Mouse (Mus musculus): ENCODE data around the gene Sap30l. TPM values are rescaled to one million over a fixed set of nuclear protein-coding genes. Genes with fewer than 3 reads are reported as not detected.

Sap30l gene
- polyA plus RNA-seq (2017; shearing (Covaris generic)): 64.2 TPM

DNA sequence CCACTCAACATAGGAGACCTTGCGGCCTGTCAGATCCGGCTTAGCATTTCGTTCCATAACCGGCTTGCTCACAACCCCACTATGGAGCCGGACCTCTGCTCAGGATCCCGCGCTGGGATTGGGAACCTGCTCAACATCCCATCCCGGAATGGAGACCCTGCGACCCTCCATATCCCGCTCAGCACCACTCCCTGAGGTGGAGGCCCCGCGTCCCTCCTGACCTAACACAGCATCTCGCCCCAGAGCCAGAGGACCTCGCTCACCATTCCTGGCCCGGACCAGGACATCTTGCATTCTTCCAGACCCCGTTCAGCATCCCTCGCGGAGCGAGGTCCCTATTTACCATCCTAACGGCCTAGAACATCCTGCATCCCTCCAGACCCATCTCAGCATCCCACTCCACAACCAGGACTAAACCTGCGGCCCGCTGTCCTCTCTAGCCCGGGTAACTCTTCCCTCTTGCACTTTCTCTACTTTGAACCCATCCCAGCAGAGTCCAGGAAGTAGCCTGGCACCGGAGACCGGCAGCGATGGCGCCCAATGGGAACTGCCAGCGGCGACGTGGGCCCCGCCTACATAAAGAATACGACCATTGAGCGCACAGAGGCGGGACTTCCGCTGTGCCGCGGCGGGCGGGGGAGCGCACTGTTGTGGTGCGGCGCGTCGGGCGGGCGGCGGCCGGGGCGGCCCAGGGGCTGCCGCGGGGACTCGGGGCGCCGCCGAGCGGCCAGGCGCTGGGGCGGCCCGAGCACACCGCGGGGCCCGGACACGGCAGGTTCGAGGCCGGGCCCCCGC lies at the start of gene Sap30l:
Gene Sap30l (plus strand): TSS at position 667 of the 795 bp plus-strand sequence.

DNA sequence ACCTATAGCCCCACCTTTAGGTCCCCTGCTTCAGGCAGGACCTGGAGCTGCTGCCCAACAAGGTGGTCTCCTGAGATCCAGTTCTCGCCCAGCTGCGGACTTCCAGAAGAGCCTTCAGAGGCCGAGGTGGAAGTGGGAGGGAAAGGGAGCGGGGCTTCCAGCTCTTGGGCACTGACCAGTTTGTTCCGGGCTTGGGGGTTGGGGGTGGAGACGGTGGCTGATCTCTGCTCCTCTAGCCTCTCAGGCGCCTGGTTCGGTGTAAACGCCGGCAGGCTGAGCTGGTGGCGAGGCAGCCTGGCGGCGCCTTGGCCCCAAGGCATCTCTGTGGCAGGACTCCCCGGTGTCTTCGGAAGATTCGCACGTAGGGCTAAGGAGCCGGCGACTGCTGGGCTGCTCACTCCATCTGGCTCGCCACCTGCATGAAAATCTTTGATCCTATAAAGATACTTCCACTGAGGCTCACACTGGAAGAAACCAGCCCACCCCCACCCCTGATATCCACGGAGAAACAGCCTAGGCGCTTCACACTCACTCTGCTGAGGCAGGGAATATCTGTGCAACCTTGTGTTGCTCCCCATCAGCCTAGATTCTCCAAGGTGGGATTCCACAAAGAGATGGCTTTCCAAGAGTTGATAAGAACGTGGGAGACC lies 31.2 kb downstream of the Sap30l start, which contains the start of gene Hand1:
Gene Hand1 (minus strand): TSS at position 267 of the 650 bp plus-strand sequence.

Other genes starting within 250 kb of the Sap30l start
- 109 TPM for gene Galnt10, start 156.2 kb upstream of the Sap30l start, polyA plus RNA-seq (2017; shearing (Covaris generic))
- gene Hand1, start 31.2 kb downstream of the Sap30l start, polyA plus RNA-seq (2017; shearing (Covaris generic)): not detected
- gene Larp1, start 207.4 kb downstream of the Sap30l start, polyA plus RNA-seq (2017; shearing (Covaris generic)): 111 TPM

Data from CD4-positive, CD25-positive, alpha-beta regulatory T cell (primary cell).